8 mouse cellular contexts compared by ENCODE assay signal in the genomic region with DNA sequence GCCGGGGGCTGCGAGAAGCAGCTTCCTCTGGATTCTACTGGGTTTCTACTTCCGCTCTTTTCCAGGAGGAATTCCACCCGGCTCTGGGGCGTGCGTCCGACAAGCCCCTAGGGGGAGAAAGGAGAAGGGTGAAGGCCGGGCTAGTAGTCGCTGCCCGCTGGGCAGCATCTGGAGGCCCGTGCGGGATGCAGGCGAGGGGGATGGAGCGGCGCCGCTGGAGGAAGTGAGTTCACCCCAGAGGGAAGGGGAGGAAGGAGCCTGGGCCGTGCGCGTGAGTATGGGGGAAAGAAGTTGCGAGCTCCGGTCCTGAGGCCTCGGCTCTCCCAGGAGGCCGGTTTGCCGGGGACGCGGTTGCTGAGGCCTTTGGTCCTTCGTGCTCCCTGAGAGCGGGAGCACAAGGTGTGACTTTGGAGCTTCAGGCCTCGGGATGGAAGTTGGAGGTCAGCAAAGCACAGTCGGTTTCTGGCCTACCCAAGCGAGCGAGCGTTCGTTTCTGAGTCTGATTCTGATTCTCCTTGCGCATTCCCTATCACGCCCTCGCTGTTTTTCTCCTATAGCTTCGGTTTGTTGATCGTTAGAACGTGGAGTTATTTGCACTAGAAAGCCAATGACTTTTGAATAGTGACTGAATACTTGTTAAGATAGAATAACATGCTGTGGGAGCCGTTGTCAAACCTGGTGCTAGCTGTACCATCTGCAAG. TPM values are rescaled to one million over a fixed set of nuclear protein-coding genes. Genes with fewer than 3 reads are reported as not detected.
DNase-seq lines count a peak whose midpoint lies in the region; ATAC-seq and TF ChIP-seq lines count a peak whose summit lies in the region.

No protein-coding gene starts in this region.

- DNase-seq in brain, embryonic 14.5 days (ENCODE audit: low read depth) = peak; percentile 35
- peak; percentile 46 for DNase-seq in liver, embryonic 11.5 days (ENCODE audit: low spot score)
- DNase-seq in cerebellum, postnatal 10 days = no peak
- DNase-seq in layer of hippocampus, adult 8-10 months (ENCODE audit: low spot score in 2 of 2) = no peak
- no peak for DNase-seq in thymus, postnatal 0 days (ENCODE audit: low spot score)
- DNase-seq in left cerebral cortex, adult 11 months (ENCODE audit: low spot score) = no peak

- 0 out of 2 replicates have a peak, but pooled peaks have one; percentile 20 for TF ChIP-seq EP300 in ES-Bruce4 (IDR thresholded peaks at IDR 0.05; ENCODE audit: insufficient read depth, low read depth, low read length)

- no peaks in the 10 kb centered on the region for H3K9me3 ChIP-seq in ES-Bruce4 (replicated peaks; ENCODE audit: control insufficient read depth, insufficient read depth, low read length, poor library complexity, severe bottlenecking)
- H3K9me3 ChIP-seq in heart, embryonic 15.5 days (replicated peaks) = no peaks in the 10 kb centered on the region
- no peaks in the 10 kb centered on the region for H3K9me3 ChIP-seq in liver, embryonic 11.5 days (ENCODE audit: control insufficient read depth, low read length)

- 5% methylated on average over 41 of the region's 41 CpGs for WGBS in heart, embryonic 15.5 days
- 5% methylated on average over 41 of the region's 41 CpGs for WGBS in liver, embryonic 11.5 days

- peak overlapping the region; percentile 79 for H3K4me2 ChIP-seq in heart, embryonic 15.5 days
- peak overlapping the region; percentile 40 for H3K4me2 ChIP-seq in liver, embryonic 11.5 days

- ATAC-seq in heart, embryonic 15.5 days (replicated peaks; ENCODE audit: insufficient number of reproducible peaks, insufficient read depth, low FRiP score, low read depth) = peak; percentile 70
- no peak; the same call in 1 of the 2 replicates for ATAC-seq in liver, embryonic 11.5 days (replicated peaks; ENCODE audit: low FRiP score)

- no peak overlapping the region for H3K27ac ChIP-seq in ES-Bruce4 (ENCODE audit: insufficient read depth, low read length)
- H3K27ac ChIP-seq in heart, embryonic 15.5 days = peak overlapping the region; percentile 77
- no peak overlapping the region for H3K27ac ChIP-seq in liver, embryonic 11.5 days (ENCODE audit: low read depth, low read length)

- H3K4me1 ChIP-seq in ES-Bruce4 (ENCODE audit: control insufficient read depth, insufficient read depth, low read length) = no peaks in the 10 kb centered on the region
- peaks cover 42% of the 10 kb centered on the region for H3K4me1 ChIP-seq in heart, embryonic 15.5 days (replicated peaks)
- H3K4me1 ChIP-seq in liver, embryonic 11.5 days (replicated peaks; ENCODE audit: control insufficient read depth, insufficient read depth, low read length) = no peaks in the 10 kb centered on the region

- H3K36me3 ChIP-seq in ES-Bruce4 (ENCODE audit: control insufficient read depth, insufficient read depth, low read length, poor library complexity, severe bottlenecking) = no peaks in the 10 kb centered on the region
- no peaks in the 10 kb centered on the region for H3K36me3 ChIP-seq in heart, embryonic 15.5 days
- no peaks in the 10 kb centered on the region for H3K36me3 ChIP-seq in liver, embryonic 11.5 days (ENCODE audit: control insufficient read depth, insufficient read depth, low read length)

- no peak for TF ChIP-seq CTCF in ES-Bruce4 (IDR thresholded peaks at IDR 0.05; ENCODE audit: low read depth, low read length)
- TF ChIP-seq CTCF in brain, embryonic 14.5 days (IDR thresholded peaks at IDR 0.05; ENCODE audit: borderline replicate concordance, extremely low read depth, insufficient read depth, insufficient read length) = no peak

- TF ChIP-seq POLR2A in ES-Bruce4 (IDR thresholded peaks at IDR 0.05; ENCODE audit: insufficient read depth, low read length) = no peak
- TF ChIP-seq POLR2A in brain, embryonic 14.5 days (IDR thresholded peaks at IDR 0.05; ENCODE audit: borderline replicate concordance, extremely low read depth, insufficient read depth, insufficient read length, poor library complexity, severe bottlenecking) = no peak

- peak overlapping the region; percentile 38 for H3K4me3 ChIP-seq in ES-Bruce4 (ENCODE audit: low read depth, low read length)
- H3K4me3 ChIP-seq in heart, embryonic 15.5 days = peak overlapping the region; percentile 55
- H3K4me3 ChIP-seq in liver, embryonic 11.5 days (ENCODE audit: low read depth, low read length) = no peak overlapping the region

- no peak overlapping the region for H3K9ac ChIP-seq in ES-Bruce4 (ENCODE audit: low read depth, poor library complexity, severe bottlenecking)
- H3K9ac ChIP-seq in heart, embryonic 15.5 days = peak overlapping the region; percentile 63
- no peak overlapping the region for H3K9ac ChIP-seq in liver, embryonic 11.5 days (ENCODE audit: low read depth, low read length)

- peaks cover 53% of the 10 kb centered on the region for H3K27me3 ChIP-seq in ES-Bruce4 (ENCODE audit: control insufficient read depth, insufficient read depth, low read length, poor library complexity, severe bottlenecking)
- H3K27me3 ChIP-seq in heart, embryonic 15.5 days = peaks cover 13% of the 10 kb centered on the region; the same call in 1 of the 2 replicates
- peaks cover 97% of the 10 kb centered on the region for H3K27me3 ChIP-seq in liver, embryonic 11.5 days (replicated peaks; ENCODE audit: control insufficient read depth, insufficient read depth, low read length)

RNA-seq across cellular contexts. Expression of a gene that starts 20.2 kb away (rescaled TPM):
- 0.29 TPM in 1 of 2 replicates, not detected in the other for polyA plus RNA-seq in ES-Bruce4 (2011; ENCODE audit: insufficient read depth, insufficient read length, low read depth, missing spikeins)
- polyA plus RNA-seq in brain, embryonic 14.5 days (2012; rRNA removed) = 0.07 and 0.29 TPM in 2 replicates
- 8.7 and 11.8 TPM in 2 replicates for polyA plus RNA-seq in heart, embryonic 15.5 days (2015; fragmentation: Nextera tagmentation; extraction: Ambion mirVana)
- 5.4 TPM in 2 replicates for polyA plus RNA-seq in liver, embryonic 11.5 days (2014; fragmentation: Nextera tagmentation; extraction: Ambion mirVana)
- total RNA-seq in layer of hippocampus, adult 8-10 months (2022) = not detected
- 0.12 and 0.26 TPM in 2 replicates for polyA plus RNA-seq in thymus, postnatal 0 days (2015; fragmentation: Nextera tagmentation; extraction: Ambion mirVana)

Comparison
In these comparisons a context has a peak if more than half of its experiments do, and no peak if none do; other contexts are left out.
1. DNase-seq: peak in brain, embryonic 14.5 days (single experiment) and liver, embryonic 11.5 days (single experiment); none in cerebellum, postnatal 10 days (0 of 2), layer of hippocampus, adult 8-10 months (0 of 2), thymus, postnatal 0 days (single experiment) and left cerebral cortex, adult 11 months (single experiment).